Mouse (Mus musculus): ENCODE measurements around the gene Shisa8.
A peak's percentile ranks its signal among the peaks of the same experiment; 100 is the strongest.

Shisa8 gene

GRCm38 (mm10) chr15:82204680-82205371, 7.8 kb downstream of the Shisa8 start:
- DNase-seq (ENCODE audit: low read depth, low spot score), result no peak

DNA sequence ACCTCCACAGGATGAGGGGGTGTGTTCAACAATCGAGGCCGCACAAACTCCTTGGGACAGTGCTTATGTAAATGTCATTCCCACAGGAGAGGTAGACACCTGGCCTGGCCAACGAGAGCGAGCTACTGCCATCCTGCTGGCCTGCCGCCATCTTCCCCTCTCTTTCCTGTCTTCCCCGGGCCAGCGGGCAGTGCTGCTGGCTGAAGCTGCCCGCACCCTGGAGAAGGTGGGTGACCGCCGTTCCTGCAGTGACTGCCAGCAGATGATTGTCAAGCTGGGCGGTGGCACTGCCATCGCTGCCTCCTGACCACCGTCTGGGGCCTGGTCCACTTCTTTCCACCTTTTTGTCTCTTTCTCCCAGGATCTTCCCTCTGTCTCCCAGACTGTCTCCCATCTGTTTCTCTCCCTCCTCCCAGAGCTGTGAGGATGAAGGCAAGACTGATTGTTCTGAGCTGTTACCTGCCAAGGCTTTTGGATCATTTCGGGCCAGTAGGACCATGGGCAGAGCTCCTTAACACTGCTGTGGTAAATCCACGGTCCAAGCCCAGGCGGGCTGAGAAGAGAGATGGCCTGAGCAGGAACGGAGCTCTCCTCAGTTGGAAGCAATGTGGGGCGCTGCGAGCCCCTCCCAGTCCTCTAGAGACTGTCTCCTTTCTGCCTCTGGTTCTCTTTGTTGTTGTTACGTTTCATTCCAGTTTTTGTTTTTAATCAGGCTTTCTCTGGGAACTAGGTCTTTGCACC, 8.8 kb downstream of the Shisa8 start:
- no peak for DNase-seq (ENCODE audit: low read depth, low spot score)

GRCm38 (mm10) chr15:82203090-82203489, 9.5 kb downstream of the Shisa8 start:
- no peak for DNase-seq (ENCODE audit: low read depth, low spot score)

- no peak for DNase-seq (ENCODE audit: low read depth, low spot score)
Measured at GRCm38 (mm10) chr15:82202086-82202485, 10.5 kb downstream of the Shisa8 start.

- no peak for DNase-seq (ENCODE audit: low read depth, low spot score)
Measured at GRCm38 (mm10) chr15:82199546-82199945, 13.1 kb downstream of the Shisa8 start.

GRCm38 (mm10) chr15:82198342-82198741, 14.3 kb downstream of the Shisa8 start:
- no peak for DNase-seq (ENCODE audit: low read depth, low spot score)

DNA sequence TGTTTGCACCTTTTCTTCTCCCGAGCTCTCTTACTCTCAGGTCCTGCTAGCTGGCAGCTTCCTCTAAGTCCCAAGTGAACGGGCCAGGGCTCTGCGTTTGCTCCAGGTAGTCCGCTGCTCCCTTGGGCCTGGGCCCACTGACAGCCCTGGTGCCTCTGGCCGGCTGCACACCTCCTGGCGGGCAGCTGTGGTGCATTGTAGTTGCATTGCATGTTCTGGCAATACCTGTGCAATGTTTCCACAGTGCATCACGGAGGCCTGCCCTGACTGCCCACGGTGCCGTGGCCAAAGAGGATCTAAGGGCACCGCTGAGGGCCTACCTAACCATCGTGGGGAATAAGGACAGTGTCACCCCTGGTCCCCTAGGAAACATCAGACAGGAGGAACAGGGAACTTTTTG, 14.7 kb downstream of the Shisa8 start:
- DNase-seq (ENCODE audit: low read depth, low spot score), result no peak

DNA sequence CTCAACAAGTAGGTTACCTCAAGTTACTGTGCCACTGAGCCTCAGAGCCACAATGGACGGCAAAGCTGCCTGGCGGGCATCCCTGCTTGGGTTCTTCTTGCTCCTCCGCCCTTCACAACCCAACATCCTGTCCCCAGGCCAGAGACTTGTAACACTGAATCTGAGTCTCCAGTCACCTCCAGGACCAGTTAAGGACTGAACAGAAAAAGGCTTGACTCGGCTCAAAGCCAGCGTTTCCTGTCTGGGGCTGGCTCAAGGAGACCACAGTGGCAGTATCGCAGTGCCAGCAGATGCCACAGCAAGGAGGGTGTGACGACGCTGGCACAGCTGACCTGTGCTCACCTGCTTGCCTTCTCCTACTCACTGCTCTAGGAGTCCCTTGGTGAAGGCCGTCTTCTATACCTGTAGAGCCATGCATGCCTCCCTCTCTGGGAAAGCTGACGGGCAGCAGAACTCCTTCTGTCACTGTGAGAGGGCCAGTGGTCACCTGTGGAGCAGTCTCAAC, 15.3 kb downstream of the Shisa8 start:
- no peak for DNase-seq (ENCODE audit: low read depth, low spot score)

GRCm38 (mm10) chr15:82196300-82196699, 16.3 kb downstream of the Shisa8 start:
- DNase-seq (ENCODE audit: low read depth, low spot score), result no peak

GRCm38 (mm10) chr15:82192617-82193016, 20.0 kb downstream of the Shisa8 start:
- no peak for DNase-seq (ENCODE audit: low read depth, low spot score)

DNA sequence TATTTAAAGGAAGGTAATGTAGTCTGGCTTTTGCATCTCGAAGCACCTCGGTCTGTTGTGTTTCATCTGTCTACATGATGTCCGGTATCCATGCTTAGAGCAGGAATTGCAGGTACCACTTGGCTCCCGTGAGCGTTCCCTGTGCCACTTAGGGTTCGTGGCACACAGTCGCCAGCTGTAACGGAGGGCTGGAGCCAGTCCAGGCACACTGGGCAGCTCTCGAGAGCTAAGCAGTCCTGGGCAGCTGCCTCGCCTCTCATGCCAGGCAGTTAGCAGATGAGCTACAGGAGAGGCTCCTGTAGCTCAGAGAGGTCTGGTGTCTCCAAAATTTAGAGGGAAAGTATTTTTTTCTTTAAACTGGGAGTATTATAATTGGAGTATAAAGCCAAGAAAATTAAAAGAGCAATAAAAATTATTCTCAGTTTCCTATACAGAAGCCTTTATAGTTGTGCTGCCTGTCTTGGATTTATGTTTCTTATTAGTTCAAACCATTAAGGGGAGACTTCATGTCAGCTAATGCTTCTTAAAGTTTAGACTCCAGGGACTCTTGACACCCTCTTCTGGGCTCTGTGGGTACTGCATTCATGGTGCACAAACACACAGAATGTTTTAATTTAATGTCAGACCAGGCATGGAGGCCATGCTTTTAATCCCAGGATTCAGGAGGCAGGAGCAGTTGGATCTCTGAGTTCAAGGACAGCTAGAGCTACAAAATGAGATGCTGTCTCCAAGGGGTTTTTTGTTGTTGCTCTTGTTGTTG, 24.0 kb downstream of the Shisa8 start:
- DNase-seq (ENCODE audit: low read depth, low spot score), result peak; percentile 78

DNA sequence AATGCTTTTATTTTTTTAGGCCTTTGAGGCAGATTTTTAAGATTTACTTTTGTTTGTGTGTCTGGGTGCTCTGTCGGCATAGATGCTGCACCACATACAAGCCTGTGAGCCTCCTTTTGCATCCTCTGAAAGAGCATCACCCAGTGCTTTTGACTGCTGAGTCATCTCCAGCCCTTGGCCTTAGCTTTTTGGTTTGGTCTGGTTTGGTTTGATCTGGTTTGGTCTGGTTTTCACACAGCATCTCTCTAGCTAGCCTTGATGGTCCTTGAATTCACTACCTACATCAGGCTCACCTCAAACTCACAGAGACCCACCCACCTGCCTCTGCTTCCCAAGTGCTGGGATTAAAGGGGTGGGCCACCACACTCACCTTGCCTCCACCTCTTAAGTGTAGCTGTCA, 24.7 kb downstream of the Shisa8 start:
- DNase-seq (ENCODE audit: low read depth, low spot score), result peak; percentile 32

DNA sequence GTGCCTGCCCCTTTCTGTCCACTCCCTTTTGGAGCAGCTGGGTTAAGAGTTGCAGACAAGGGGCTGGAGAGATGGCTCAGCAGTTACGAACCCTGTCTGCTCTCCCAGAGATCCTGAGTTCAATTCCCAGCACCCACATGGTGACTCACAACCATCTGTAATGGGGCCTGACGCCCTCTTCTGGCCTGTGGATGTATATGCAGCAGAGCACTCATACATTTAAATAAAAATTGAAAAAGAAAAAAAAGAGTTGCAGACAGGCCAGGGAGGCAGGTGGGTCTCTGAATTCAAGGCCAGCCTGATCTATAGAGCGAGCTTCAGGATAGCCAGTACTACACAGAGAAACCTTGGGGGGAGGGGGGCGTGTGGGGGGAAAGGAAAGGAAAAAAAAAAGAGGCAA, 25.2 kb downstream of the Shisa8 start:
- no peak for DNase-seq (ENCODE audit: low read depth, low spot score)

- DNase-seq (ENCODE audit: low read depth, low spot score), result peak; percentile 73
Measured at GRCm38 (mm10) chr15:82186931-82187330, 25.7 kb downstream of the Shisa8 start.

DNA sequence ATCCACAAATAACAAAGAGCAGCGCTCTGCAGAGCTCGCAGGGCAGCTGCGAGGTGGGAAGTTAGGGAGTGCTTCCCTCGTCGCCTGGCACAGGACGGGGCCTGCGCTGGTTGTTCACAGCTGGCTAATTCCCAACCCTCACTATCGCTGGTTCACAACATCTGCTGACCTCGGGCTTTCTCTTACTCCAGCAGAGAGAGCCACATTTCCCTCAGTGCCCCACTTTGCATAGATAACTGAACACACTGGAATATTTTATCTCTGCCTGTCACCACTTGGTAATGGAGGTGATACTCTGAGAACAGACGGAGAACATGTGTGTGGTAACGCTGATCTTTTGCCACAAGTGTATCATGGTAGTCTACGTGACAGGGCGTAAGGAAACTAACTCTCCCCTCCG, 26.5 kb downstream of the Shisa8 start:
- no peak for DNase-seq (ENCODE audit: low read depth, low spot score)

DNA sequence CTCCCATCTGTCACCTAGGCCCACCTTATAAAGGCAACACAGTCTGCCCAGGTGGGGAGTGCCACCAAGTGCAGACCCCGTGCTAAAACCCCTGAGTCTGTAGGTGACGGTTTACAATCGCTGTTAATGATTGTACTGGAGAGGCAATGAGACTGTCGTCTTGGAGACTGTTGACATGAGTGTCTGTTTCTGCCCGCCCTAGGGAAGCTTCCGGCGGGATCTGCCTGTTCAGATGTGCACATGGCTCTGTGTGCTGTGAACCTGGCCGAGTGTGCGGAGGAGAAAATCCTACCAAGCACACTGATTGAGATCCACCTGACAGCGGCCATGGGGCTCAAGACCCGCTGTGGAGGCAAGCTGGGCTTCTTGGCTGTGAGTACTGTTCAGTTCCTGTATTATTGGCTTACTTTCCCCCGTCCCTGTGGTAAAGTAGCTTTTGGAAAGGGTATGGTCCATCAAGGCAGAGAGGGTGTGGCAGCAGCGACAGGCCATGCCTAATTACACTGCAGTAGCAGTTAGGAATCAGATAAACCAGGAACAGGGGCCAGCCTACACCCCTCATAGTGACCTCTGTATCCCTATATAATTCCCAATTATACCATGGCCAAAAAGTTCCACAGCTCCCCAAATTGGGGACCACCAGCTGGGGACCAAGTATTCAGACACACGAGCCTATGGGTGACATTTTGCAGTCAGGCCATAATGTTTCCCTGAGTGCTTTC, 27.4 kb downstream of the Shisa8 start:
- DNase-seq (ENCODE audit: low read depth, low spot score), result no peak

- DNase-seq (ENCODE audit: low read depth, low spot score), result no peak
Measured at GRCm38 (mm10) chr15:82184656-82185055, 28.0 kb downstream of the Shisa8 start.

DNA sequence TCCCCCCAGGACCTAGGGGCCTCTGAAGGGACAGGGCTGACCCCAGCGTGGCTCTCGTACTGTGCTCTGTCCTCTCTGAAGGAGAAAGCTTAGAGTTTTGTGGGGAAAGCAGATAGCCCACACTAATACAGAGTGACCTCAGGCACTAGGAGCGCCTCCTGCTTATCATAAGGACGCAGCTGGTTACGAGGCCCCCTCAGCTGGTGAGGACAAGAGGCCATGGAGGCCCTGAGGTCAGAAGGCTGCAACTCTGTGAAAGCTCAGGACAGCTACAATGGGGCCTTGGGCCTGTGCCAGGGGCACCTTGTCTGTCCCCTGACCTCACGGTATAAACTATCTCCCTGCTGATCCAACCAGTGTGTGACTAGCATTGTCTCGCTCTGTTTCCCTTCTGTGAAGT, 28.4 kb downstream of the Shisa8 start:
- no peak for DNase-seq (ENCODE audit: low read depth, low spot score)

DNA sequence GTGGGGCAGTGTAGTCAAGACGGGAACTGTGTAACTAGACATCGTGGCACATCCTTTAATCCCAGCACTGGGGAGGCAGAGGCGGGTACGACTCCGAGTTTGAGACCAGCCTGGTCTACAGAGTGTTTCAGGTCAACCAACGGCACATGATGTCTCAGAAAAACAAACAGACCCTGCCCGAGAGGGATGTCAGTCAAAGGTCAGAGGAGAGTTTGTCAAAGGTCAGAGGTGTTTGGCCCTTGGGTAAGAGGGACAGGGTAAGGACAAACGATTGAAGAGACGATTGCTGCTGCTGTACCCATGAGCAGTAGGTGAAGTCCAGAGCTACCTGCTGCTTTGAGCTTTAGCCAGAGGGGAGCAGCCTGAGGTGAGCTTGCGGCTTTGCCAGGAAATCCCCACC, 29.0 kb downstream of the Shisa8 start:
- DNase-seq (ENCODE audit: low read depth, low spot score), result no peak

- no peak for DNase-seq (ENCODE audit: low read depth, low spot score)
Measured at GRCm38 (mm10) chr15:82182311-82182710, 30.3 kb downstream of the Shisa8 start.

DNA sequence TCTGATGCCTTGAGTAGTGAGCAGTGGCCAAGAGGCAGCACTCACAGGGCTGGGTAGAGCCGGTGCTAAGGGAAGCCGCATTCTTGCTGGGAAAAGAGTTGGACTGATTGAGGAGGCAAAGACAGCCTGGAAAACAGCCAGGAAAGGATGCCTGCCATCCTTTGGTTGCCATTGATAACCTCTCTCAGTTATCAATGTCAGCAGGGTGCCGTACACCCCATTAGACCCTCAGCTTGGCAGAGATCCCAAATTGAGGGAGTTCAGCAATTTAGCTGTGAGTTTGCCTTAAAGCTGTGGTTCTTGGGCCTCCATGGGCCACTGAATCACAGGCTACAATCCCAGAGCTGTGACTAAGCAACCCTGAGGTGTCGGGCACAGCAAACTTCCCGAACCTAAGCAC, 31.5 kb downstream of the Shisa8 start:
- DNase-seq (ENCODE audit: low read depth, low spot score), result no peak

Data from CD4-positive, CD25-positive, alpha-beta regulatory T cell, adult 2 months (primary cell).